Mouse (Mus musculus) embryonic facial prominence, embryonic 10.5 days (tissue): ENCODE measurements around the gene Acacb. TPM values are rescaled to one million over a fixed set of nuclear protein-coding genes. Genes with fewer than 3 reads are reported as not detected.

Experiments used
- DNase-seq: peaks from one replicate; pipeline ENCODE4 v3.0.0-alpha.2; 2017; ENCODE audit warnings: low spot score
- H3K27ac ChIP-seq: fragments of 300-500 bp; sonication (generic); replicated peaks from 2 replicates; pipeline ENCODE4 v1.5.1; 2016; ENCODE audit warnings: mild to moderate bottlenecking
- H3K27me3 ChIP-seq: fragments of 300-500 bp; sonication (generic); replicated peaks from 2 replicates; pipeline ENCODE4 v1.6.1; 2016; ENCODE audit warnings: low read depth, mild to moderate bottlenecking; ENCODE audit not compliant: poor library complexity, severe bottlenecking
- H3K36me3 ChIP-seq: fragments of 300-500 bp; sonication (generic); replicated peaks from 2 replicates; pipeline ENCODE4 v1.6.1; 2016; ENCODE audit warnings: mild to moderate bottlenecking, moderate library complexity
- H3K4me1 ChIP-seq: fragments of 300-500 bp; sonication (generic); 2 replicates; pipeline ENCODE4 v1.6.1; 2016
- H3K4me3 ChIP-seq: fragments of 300-500 bp; sonication (generic); 2 replicates; pipeline ENCODE4 v1.5.1; 2016; ENCODE audit warnings: mild to moderate bottlenecking, moderate library complexity
- H3K9me3 ChIP-seq: fragments of 300-500 bp; sonication (generic); 2 replicates; pipeline ENCODE4 v1.6.1; 2016; ENCODE audit warnings: mild to moderate bottlenecking
- WGBS: fragments of 180-500 bp; shearing (Covaris S2); methylation state at CpG from one replicate; pipeline ENCODE4 v1.1.7; 2016; 5-methylcytosine and 5-hydroxymethylcytosine counted together
- polyA plus RNA-seq: library from polyadenylated mRNA; unstranded; fragments of >200 nt; fragmentation: Nextera tagmentation; extraction: Ambion mirVana; gene quantifications from 2 replicates; pipeline ENCODE4 v1.2.1, GENCODE M21; 2016

Acacb gene
- polyA plus RNA-seq, 1 experiment from 2014 or later = 4.4 TPM

DNA sequence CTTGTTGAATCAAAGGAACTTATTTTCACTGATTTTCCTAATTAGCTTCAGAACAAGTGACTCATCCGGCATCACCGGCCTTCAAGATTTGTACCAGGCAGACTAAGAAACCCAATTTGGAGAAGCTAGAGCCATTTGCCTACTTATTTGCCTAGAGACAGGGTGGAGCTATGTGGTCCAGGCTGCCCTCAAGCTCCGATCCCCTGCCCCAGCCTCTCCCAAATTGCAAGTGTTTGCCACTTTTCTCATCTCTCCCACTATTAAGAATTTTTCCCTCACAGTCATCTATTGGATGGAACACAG lies 139.0 kb downstream of the Acacb start:
- Histone ChIP-seq H3K27ac (no peak overlapping the region; the same call in 1 of the 2 replicates), H3K27me3 (peaks cover 44% of the 10 kb centered on the region), H3K36me3 (no peaks in the 10 kb centered on the region), H3K4me1 (peaks cover 46% of the 10 kb centered on the region), H3K4me3 (no peak overlapping the region), H3K9me3 (no peaks in the 10 kb centered on the region)
- 60% methylated on average over 3 of the region's 3 CpGs for WGBS
- no peak for DNase-seq

DNA sequence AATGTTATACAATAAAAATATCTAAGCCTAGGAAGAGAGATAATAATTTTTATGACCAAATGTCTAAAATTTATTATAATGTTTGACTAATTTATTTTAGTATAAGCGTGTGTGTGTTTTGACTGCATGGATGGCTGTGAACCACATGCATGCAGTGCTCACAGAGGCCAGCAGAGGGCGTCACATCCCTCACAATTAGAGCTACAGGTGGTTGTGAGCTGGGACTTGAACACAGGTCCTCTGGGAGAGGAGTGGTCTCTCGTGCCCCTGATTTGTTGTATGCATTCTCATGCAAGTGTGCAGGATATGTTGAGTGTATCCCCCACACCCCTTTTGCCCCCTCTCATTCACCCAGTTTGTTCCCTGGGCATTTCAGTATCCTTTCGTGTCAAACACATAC lies 139.8 kb downstream of the Acacb start:
- Histone ChIP-seq H3K36me3 (no peaks in the 10 kb centered on the region), H3K4me1 (peaks cover 48% of the 10 kb centered on the region), H3K27ac (no peak overlapping the region), H3K27me3 (peaks cover 40% of the 10 kb centered on the region), H3K4me3 (no peak overlapping the region), H3K9me3 (no peaks in the 10 kb centered on the region)
- no peak for DNase-seq
- 79% methylated on average over 4 of the region's 4 CpGs for WGBS

DNA sequence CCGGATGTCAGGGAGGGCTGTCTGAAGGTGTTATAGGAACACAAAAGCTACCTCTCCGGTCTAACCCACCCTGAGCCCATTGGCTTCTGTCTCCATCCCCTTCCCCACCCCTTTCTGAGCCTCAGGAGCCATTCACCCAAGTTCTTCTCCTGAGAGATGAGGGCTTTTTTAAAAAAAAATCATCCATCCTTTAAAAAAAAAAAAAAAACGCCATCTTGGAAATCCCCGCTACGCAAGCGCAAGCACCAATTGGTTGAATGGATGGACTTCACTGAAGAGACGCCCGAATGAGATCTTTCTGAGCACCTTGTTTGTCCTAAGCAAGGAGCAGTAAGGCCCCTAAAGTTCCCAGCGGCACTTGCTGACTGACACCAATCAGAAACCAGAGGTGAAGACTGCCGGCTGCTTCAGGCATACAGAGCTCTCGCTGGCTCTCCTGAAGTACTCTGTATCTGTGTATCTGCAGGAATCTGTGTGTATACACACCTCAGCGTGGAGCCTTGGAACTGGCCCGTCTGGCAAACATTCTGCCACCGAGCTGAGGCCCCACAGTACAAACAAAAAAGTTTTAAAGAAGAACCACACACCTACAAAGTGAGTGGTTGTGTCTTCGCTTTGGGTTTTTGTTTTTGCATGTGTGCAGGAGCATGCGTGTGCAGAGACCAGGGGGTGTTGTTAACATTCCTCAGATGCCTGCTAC lies 140.7 kb downstream of the Acacb start:
- no peaks in the 10 kb centered on the region for H3K36me3 ChIP-seq
- no peak overlapping the region for H3K4me3 ChIP-seq
- H3K27ac ChIP-seq = no peak overlapping the region
- H3K4me1 ChIP-seq = peaks cover 45% of the 10 kb centered on the region
- 84% methylated on average over 16 of the region's 16 CpGs for WGBS
- DNase-seq = no peak
- H3K9me3 ChIP-seq = no peaks in the 10 kb centered on the region
- H3K27me3 ChIP-seq = peaks cover 31% of the 10 kb centered on the region

DNA sequence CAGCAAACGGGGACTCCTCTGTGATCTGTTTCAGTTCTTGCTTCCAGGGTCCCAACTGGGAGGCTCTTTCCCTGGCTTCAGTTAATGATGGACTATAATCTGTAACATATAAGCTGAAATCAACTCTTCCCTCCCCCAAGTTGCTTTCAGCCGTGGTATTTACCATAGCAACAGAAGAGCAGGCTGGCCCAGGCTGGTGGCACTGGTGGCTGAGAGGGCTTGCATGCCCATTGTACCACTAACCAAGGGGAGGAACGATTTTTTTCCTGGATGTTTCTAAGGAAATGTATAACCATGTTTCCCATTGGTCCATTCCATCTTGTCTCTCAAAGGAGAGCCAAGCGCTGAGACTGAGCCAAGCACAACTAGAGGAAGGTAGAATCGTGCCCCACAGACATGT lies 142.1 kb downstream of the Acacb start:
- Histone ChIP-seq H3K27ac (no peak overlapping the region), H3K27me3 (peaks cover 29% of the 10 kb centered on the region; the same call in 1 of the 2 replicates), H3K9me3 (no peaks in the 10 kb centered on the region), H3K36me3 (no peaks in the 10 kb centered on the region), H3K4me3 (no peak overlapping the region), H3K4me1 (peaks cover 40% of the 10 kb centered on the region)
- WGBS = 85% methylated on average over 5 of the region's 5 CpGs
- no peak for DNase-seq

DNA sequence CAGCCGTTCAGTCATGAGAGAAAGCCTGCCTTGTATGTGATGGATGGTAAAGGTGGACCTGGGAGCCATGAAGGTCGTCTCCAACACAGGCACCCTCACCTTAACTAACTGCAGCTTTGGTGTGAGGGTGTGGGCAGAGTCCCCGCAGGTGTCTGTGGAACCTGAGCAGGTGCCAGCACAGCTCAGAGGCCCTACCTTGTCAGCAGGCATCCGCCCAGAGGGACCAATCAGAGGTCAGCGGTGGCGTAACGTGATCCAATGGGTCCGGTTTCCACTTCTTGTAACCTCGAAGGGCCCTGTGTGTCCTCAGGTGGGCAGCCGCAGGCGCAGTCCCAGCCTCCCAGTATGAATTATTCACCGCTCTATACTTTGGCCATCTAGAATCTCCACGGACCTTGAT lies 142.5 kb downstream of the Acacb start, which contains the start of gene Myo1h:
TSS of gene Myo1h (plus strand) at position 293 of the 400 bp plus-strand sequence.
- H3K27ac ChIP-seq = 0 out of 2 replicates have a peak within 1 kb of the TSS, but pooled peaks have one; percentile 51
- peak within 1 kb of the TSS; percentile 23; the same call in 1 of the 2 replicates for H3K4me3 ChIP-seq
- 36% methylated on average over 13 of the region's 13 CpGs for WGBS
- peak; percentile 32 for DNase-seq
- no peaks in the 10 kb centered on the region for H3K36me3 ChIP-seq
- peaks cover 29% of the 10 kb centered on the region; the same call in 1 of the 2 replicates for H3K27me3 ChIP-seq
- H3K9me3 ChIP-seq = no peaks in the 10 kb centered on the region
- H3K4me1 ChIP-seq = peaks cover 40% of the 10 kb centered on the region

DNA sequence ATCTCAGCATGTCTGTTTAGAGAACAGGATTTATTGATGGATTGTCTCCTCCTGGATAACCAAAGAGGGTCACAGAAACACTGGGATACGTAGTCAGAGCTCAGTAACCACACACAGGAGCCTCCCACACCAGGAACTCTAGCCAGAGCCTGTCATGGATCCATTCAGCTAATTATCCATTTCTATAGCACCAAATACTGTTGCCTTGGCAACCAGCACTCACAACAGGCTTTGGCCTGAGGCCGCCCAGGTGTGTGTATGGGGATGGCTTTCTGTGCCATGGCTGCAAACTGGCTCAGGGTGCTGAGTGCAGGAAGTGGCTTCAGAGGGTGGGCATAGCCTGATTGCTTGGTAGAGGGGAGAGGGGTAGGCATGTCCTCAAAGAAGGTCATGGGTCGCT lies 143.7 kb downstream of the Acacb start:
- H3K4me1 ChIP-seq = peaks cover 31% of the 10 kb centered on the region
- H3K27me3 ChIP-seq = peaks cover 30% of the 10 kb centered on the region; the same call in 1 of the 2 replicates
- H3K27ac ChIP-seq = 0 out of 2 replicates have a peak overlapping the region, but pooled peaks have one; percentile 51
- H3K4me3 ChIP-seq = no peak overlapping the region
- H3K9me3 ChIP-seq = no peaks in the 10 kb centered on the region
- peak; percentile 47 for DNase-seq
- 62% methylated on average over 3 of the region's 3 CpGs for WGBS
- H3K36me3 ChIP-seq = no peaks in the 10 kb centered on the region

DNA sequence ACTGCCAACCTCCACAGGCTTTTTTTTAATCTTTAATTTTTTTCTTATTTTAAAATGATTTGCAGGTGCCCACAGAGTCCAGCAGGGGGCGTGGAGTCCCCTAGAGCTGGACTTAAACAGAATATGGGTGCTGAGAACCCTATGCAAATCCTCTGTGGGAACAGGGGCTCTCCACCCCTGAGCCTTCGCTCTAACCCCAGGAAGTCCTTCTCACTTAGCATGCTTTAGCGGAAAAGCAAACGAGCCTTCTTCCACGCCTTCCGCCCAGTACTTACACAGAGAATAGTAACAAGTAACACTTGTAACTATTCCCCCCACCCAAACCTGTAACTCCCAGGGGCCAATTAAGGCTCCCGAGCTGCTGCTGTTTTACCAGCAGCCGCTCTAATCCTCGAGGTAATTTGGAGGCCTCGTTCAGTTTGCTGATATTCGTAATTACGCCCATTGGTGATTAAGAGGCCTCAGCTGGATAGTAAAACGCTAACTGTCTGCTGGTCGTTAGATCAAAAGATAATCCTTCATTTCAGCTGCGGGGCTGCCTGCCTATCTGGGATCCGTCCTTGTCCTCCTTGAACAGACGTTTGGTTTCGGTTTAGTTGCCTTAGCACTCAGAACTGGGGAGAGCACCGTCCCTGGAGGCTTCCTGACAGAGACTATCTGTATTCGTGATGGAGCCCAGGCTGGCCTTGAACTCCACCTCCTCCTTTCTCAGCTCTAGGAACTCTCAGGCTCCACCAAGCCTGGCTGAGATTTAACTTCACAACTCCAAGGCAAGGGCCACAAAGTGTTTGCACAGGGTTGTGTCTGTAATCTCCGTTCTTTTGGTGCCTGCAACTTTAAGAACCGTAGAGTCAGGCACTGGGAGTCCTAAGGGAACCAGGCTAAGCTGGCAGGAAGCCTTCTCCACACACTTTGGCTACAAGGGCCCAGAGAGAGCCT lies 150.6 kb downstream of the Acacb start:
- Histone ChIP-seq H3K27me3 (peaks cover 57% of the 10 kb centered on the region), H3K4me1 (peaks cover 30% of the 10 kb centered on the region), H3K4me3 (no peak overlapping the region), H3K36me3 (no peaks in the 10 kb centered on the region), H3K27ac (peak overlapping the region; percentile 48; the same call in 1 of the 2 replicates), H3K9me3 (no peaks in the 10 kb centered on the region)
- WGBS = 28% methylated on average over 22 of the region's 22 CpGs
- no peak for DNase-seq

DNA sequence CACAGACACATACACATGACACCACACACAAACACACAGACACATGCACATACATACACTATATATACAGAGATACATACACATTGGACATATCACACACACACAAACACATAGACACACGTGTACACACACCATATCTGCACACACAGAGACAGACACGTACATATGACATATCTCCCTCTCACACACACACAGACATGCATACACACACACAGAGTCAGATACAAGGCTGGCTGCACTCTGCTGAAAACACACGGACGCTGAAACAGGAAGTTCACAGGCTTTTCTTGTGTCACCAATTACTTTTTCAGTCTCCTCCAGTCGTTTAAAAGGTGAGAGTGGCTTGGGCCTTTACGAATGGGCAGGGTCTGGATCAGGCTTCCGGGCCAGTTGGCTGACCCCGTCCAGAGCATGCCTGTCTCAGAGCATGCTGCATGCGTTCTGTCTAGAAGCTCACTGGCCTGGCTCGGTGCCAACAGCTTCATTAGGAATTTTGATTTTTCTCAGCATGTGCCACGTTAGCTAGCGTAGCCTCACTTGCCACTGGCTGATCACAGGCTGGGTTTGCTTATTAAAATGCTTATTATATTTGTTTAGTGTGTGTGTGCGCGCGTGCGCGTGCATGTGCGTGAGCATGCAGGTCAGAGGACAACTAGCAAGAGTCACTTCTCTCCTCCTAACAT lies 152.0 kb downstream of the Acacb start:
- Histone ChIP-seq H3K4me3 (no peak overlapping the region), H3K27ac (0 out of 2 replicates have a peak overlapping the region, but pooled peaks have one; percentile 55), H3K27me3 (peaks cover 68% of the 10 kb centered on the region), H3K36me3 (no peaks in the 10 kb centered on the region), H3K4me1 (peaks cover 30% of the 10 kb centered on the region), H3K9me3 (no peaks in the 10 kb centered on the region)
- no peak for DNase-seq
- 76% methylated on average over 18 of the region's 18 CpGs for WGBS

DNA sequence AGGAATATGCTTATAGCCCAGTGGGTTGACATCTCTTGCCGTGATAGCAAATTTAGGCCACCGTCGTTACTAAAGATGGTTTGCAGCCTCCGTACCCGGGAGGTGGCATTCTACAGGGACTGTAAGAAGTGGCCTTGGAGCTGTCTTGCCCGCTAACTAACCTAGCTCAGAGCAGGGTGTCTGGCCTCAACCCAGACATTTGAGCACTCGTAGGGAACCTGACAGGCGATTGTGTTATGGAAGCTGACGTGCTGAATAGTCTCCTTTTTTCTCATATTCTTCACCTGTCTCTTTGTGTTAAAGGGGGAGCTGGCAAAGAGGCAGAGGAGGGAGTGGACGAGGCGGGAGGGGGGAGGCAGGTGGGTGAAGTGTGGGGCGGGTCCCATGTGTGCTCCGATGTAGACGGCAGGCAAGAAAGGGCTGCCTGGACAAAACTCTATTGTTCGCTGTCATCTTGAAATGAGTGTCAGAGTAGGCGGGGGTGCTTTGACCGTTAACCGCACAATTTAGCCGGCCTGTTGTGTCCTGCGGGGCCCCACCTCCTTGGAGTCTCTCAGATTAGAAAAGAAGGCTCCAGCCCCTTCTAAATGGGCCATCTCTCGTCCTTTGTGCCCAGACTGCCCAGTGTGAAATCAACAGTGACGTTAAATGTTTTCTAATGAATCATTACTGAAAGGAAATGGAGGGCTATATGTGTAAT lies 153.0 kb downstream of the Acacb start:
- no peak overlapping the region for H3K27ac ChIP-seq
- WGBS = 58% methylated on average over 22 of the region's 22 CpGs
- no peaks in the 10 kb centered on the region for H3K9me3 ChIP-seq
- peaks cover 30% of the 10 kb centered on the region for H3K4me1 ChIP-seq
- DNase-seq = peak; percentile 40
- H3K27me3 ChIP-seq = peaks cover 68% of the 10 kb centered on the region
- no peak overlapping the region for H3K4me3 ChIP-seq
- H3K36me3 ChIP-seq = no peaks in the 10 kb centered on the region

DNA sequence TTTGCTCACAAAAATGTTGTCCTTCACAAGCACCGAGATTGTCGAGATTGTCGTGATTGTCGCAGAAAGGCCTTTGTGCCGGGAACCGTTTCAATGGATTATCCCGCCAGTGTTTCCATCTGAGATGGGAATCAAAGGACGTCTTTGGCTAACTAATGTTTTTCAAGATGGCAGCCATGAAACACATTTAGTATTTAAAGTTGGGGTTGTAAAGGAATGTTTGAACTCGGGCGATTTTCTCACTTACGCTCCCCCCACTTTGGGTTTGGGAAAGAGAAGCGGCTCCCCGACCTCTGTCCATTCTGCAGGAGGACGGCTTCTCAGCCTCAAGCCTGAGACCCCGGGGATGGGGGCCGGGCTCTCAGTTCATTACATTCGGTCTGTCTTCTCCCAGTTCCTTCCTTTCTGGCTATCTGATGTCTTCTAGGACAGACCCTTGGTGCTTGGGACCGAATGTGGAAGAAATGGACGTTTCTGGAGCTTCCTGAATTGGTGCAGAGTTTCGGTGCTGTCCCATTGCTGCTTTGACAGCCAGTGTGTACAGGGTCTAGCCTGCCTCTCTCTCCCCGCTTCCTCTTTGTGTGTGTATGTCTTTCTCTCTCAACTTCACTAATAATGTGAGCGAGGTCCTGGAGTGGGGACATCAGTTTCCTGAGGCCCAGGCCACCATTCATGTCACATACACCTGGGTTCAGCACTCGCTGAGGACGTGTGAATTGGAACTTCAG lies 153.7 kb downstream of the Acacb start:
- 76% methylated on average over 24 of the region's 24 CpGs for WGBS
- 0 out of 2 replicates have a peak overlapping the region, but pooled peaks have one; percentile 42 for H3K27ac ChIP-seq
- no peaks in the 10 kb centered on the region for H3K36me3 ChIP-seq
- no peaks in the 10 kb centered on the region for H3K9me3 ChIP-seq
- DNase-seq = no peak
- H3K4me3 ChIP-seq = no peak overlapping the region
- peaks cover 65% of the 10 kb centered on the region for H3K27me3 ChIP-seq
- H3K4me1 ChIP-seq = peaks cover 30% of the 10 kb centered on the region
